Mouse (Mus musculus) hindbrain, embryonic 15.5 days (tissue): ENCODE data around the gene Kpna2. TPM values are rescaled to one million over a fixed set of nuclear protein-coding genes. Genes with fewer than 3 reads are reported as not detected.
"Not testable (repeated sequence)": the region's sequence is repeated elsewhere in the genome, so short reads cannot be mapped to it uniquely, and the experiment has no call there.

Source experiments
- ATAC-seq: fragments of 200-750 bp; cut with Nextera tagmentation; 2 replicates; pipeline ENCODE4 v1.8.0; 2017; ENCODE audit warnings: low read depth, moderate number of reproducible peaks, moderate TSS enrichment; ENCODE audit not compliant: low FRiP score
- H3K27ac ChIP-seq: fragments of 300-500 bp; sonication (generic); replicated peaks from 2 replicates; pipeline ENCODE4 v1.5.1; 2015; ENCODE audit warnings: mild to moderate bottlenecking, inconsistent platforms
- H3K27me3 ChIP-seq: fragments of 300-500 bp; sonication (generic); 2 replicates; pipeline ENCODE4 v1.6.1; 2015; ENCODE audit warnings: control low read depth, inconsistent platforms
- H3K36me3 ChIP-seq: fragments of 300-500 bp; sonication (generic); 2 replicates; pipeline ENCODE4 v1.6.1; 2015; ENCODE audit warnings: control low read depth, inconsistent platforms
- H3K4me1 ChIP-seq: fragments of 300-500 bp; sonication (generic); replicated peaks from 2 replicates; pipeline ENCODE4 v1.6.1; 2015; ENCODE audit warnings: control low read depth, inconsistent platforms
- H3K4me2 ChIP-seq: fragments of 300-500 bp; sonication (generic); 2 replicates; pipeline ENCODE4 v1.6.1; 2015; ENCODE audit warnings: moderate library complexity, mild to moderate bottlenecking, inconsistent platforms
- H3K4me3 ChIP-seq: fragments of 300-500 bp; sonication (generic); 2 replicates; pipeline ENCODE4 v1.5.1; 2015; ENCODE audit warnings: mild to moderate bottlenecking, inconsistent platforms
- H3K9ac ChIP-seq: fragments of 300-500 bp; sonication (generic); 2 replicates; pipeline ENCODE4 v1.6.1; 2015; ENCODE audit warnings: inconsistent platforms
- H3K9me3 ChIP-seq: fragments of 300-500 bp; sonication (generic); 2 replicates; pipeline ENCODE4 v1.6.1; 2016; ENCODE audit warnings: control low read depth, inconsistent platforms
- WGBS: fragments of 180-500 bp; shearing (Covaris S2); methylation state at CpG from one replicate; pipeline ENCODE4 v1.1.7; 2015; 5-methylcytosine and 5-hydroxymethylcytosine counted together
- polyA plus RNA-seq: library from polyadenylated mRNA; unstranded; fragments of >200 nt; fragmentation: Nextera tagmentation; extraction: Ambion mirVana; gene quantifications from 2 replicates; pipeline ENCODE4 v1.2.1, GENCODE M21; 2015

Gene Kpna2
- polyA plus RNA-seq, 1 experiment from 2014 or later, result 166 TPM

- H3K4me1 ChIP-seq, H3K9ac ChIP-seq: not testable (repeated sequence)
These were observed 16.3 kb upstream of the Kpna2 start for GRCm38 (mm10) chr11:107015535-107016187.

GRCm38 (mm10) chr11:107014597-107015309 is 15.4 kb upstream of the Kpna2 start:
- Histone ChIP-seq H3K27ac (no peak overlapping the region), H3K9me3 (no peaks in the 10 kb centered on the region), H3K27me3 (no peaks in the 10 kb centered on the region), H3K4me3 (no peak overlapping the region), H3K4me1 (peaks cover 7% of the 10 kb centered on the region), H3K9ac (no peak overlapping the region), H3K36me3 (no peaks in the 10 kb centered on the region), H3K4me2 (peak overlapping the region; percentile 18; the same call in 1 of the 2 replicates)
- no peak for ATAC-seq
- WGBS, result 48% methylated on average over 14 of the region's 14 CpGs

More at GRCm38 (mm10) chr11:107015535-107016187, 16.3 kb upstream of the Kpna2 start:
- H3K36me3 ChIP-seq, H3K27ac ChIP-seq, H3K27me3 ChIP-seq, H3K4me3 ChIP-seq, H3K4me2 ChIP-seq, ATAC-seq, H3K9me3 ChIP-seq: not testable (repeated sequence)
- WGBS, result 74% methylated on average over 11 of the region's 11 CpGs

GRCm38 (mm10) chr11:107014020-107014585 is 14.8 kb upstream of the Kpna2 start:
- Histone ChIP-seq H3K9ac (no peak overlapping the region), H3K4me1 (peaks cover 7% of the 10 kb centered on the region), H3K9me3 (no peaks in the 10 kb centered on the region), H3K27ac (no peak overlapping the region), H3K4me3 (no peak overlapping the region), H3K36me3 (no peaks in the 10 kb centered on the region), H3K27me3 (no peaks in the 10 kb centered on the region), H3K4me2 (no peak overlapping the region)
- ATAC-seq, result no peak
- WGBS, result 81% methylated on average over 11 of the region's 11 CpGs

- no peaks in the 10 kb centered on the region for H3K27me3 ChIP-seq
- peak overlapping the region; percentile 71 for H3K4me3 ChIP-seq
- no peaks in the 10 kb centered on the region for H3K36me3 ChIP-seq
- under 1% methylated on average over 37 of the region's 37 CpGs for WGBS
- peaks cover 7% of the 10 kb centered on the region for H3K4me1 ChIP-seq
- ATAC-seq, result peak; percentile 97
- H3K4me2 ChIP-seq, result peak overlapping the region; percentile 59
- peak overlapping the region; percentile 68 for H3K9ac ChIP-seq
- H3K27ac ChIP-seq, result peak overlapping the region; percentile 93
- H3K9me3 ChIP-seq, result no peaks in the 10 kb centered on the region
These were observed 13.1 kb upstream of the Kpna2 start for GRCm38 (mm10) chr11:107012324-107013017.

GRCm38 (mm10) chr11:107011669-107012323 is 12.5 kb upstream of the Kpna2 start:
- Histone ChIP-seq H3K4me1 (peaks cover 7% of the 10 kb centered on the region), H3K27me3 (no peaks in the 10 kb centered on the region), H3K4me3 (peak overlapping the region; percentile 71), H3K9ac (peak overlapping the region; percentile 68), H3K36me3 (no peaks in the 10 kb centered on the region), H3K27ac (peak overlapping the region; percentile 93), H3K9me3 (no peaks in the 10 kb centered on the region), H3K4me2 (peak overlapping the region; percentile 59)
- no peak for ATAC-seq
- 39% methylated on average over 18 of the region's 18 CpGs for WGBS

GRCm38 (mm10) chr11:107011171-107011570 is 11.8 kb upstream of the Kpna2 start:
- no peaks in the 10 kb centered on the region for H3K27me3 ChIP-seq
- H3K4me1 ChIP-seq, result peaks cover 7% of the 10 kb centered on the region

GRCm38 (mm10) chr11:107010447-107010846 is 11.1 kb upstream of the Kpna2 start:
- ATAC-seq, result no peak
- H3K27ac ChIP-seq, result no peak overlapping the region
- WGBS, result 98% methylated on average over 3 of the region's 3 CpGs

More at GRCm38 (mm10) chr11:107011171-107011570, 11.8 kb upstream of the Kpna2 start:
- Histone ChIP-seq H3K4me3 (no peak overlapping the region), H3K27ac (no peak overlapping the region), H3K9me3 (no peaks in the 10 kb centered on the region), H3K4me2 (no peak overlapping the region), H3K36me3 (no peaks in the 10 kb centered on the region), H3K9ac (no peak overlapping the region)
- WGBS, result 76% methylated on average over 7 of the region's 7 CpGs
- ATAC-seq, result no peak

GRCm38 (mm10) chr11:107005538-107005937 is 6.2 kb upstream of the Kpna2 start:
- H3K4me2 ChIP-seq, result no peak overlapping the region
- H3K36me3 ChIP-seq, result no peaks in the 10 kb centered on the region
- H3K9ac ChIP-seq, result no peak overlapping the region
- no peaks in the 10 kb centered on the region for H3K4me1 ChIP-seq
- no peak for ATAC-seq
- H3K4me3 ChIP-seq, result no peak overlapping the region
- no peaks in the 10 kb centered on the region for H3K9me3 ChIP-seq
- H3K27me3 ChIP-seq, result no peaks in the 10 kb centered on the region
- no peak overlapping the region for H3K27ac ChIP-seq
- WGBS, result 92% methylated on average over 1 of the region's 1 CpGs

More at GRCm38 (mm10) chr11:107010447-107010846, 11.1 kb upstream of the Kpna2 start:
- H3K4me2 ChIP-seq, result no peak overlapping the region
- no peak overlapping the region for H3K9ac ChIP-seq
- no peaks in the 10 kb centered on the region for H3K9me3 ChIP-seq
- H3K36me3 ChIP-seq, result no peaks in the 10 kb centered on the region
- H3K4me1 ChIP-seq, result peaks cover 7% of the 10 kb centered on the region
- no peaks in the 10 kb centered on the region for H3K27me3 ChIP-seq
- no peak overlapping the region for H3K4me3 ChIP-seq

- ATAC-seq, result no peak
- H3K36me3 ChIP-seq, result no peaks in the 10 kb centered on the region
- no peak overlapping the region for H3K27ac ChIP-seq
- H3K4me3 ChIP-seq, result no peak overlapping the region
- peaks cover 14% of the 10 kb centered on the region for H3K4me1 ChIP-seq
- no peaks in the 10 kb centered on the region for H3K27me3 ChIP-seq
- WGBS, result 40% methylated on average over 8 of the region's 8 CpGs
- H3K4me2 ChIP-seq, result no peak overlapping the region
- no peaks in the 10 kb centered on the region for H3K9me3 ChIP-seq
- no peak overlapping the region for H3K9ac ChIP-seq
These were observed 2.7 kb upstream of the Kpna2 start for GRCm38 (mm10) chr11:107001760-107002675.

- Histone ChIP-seq H3K9me3 (no peaks in the 10 kb centered on the region), H3K27ac (peak overlapping the region; percentile 89), H3K36me3 (peaks cover 18% of the 10 kb centered on the region), H3K4me1 (peaks cover 14% of the 10 kb centered on the region), H3K9ac (peak overlapping the region; percentile 65), H3K27me3 (no peaks in the 10 kb centered on the region), H3K4me3 (peak overlapping the region; percentile 93), H3K4me2 (peak overlapping the region; percentile 63)
- ATAC-seq, result no peak
- 83% methylated on average over 9 of the region's 9 CpGs for WGBS
These were observed 690 bp upstream of the Kpna2 start for GRCm38 (mm10) chr11:106999949-107000513.
